Mouse (Mus musculus) heart, embryonic 14.5 days (tissue): ENCODE results near the gene Ndrg3. TPM values are rescaled to one million over a fixed set of nuclear protein-coding genes. Genes with fewer than 3 reads are reported as not detected.
A peak's percentile ranks its signal among the peaks of the same experiment; 100 is the strongest.
"Not testable (repeated sequence)": the region's sequence is repeated elsewhere in the genome, so short reads cannot be mapped to it uniquely, and the experiment has no call there.

Experiments used
- ATAC-seq: fragments of 200-750 bp; cut with Nextera tagmentation; 2 replicates; pipeline ENCODE4 v1.8.0; 2017; ENCODE audit warnings: low read depth, moderate TSS enrichment; ENCODE audit not compliant: insufficient number of reproducible peaks, insufficient read depth, low FRiP score
- H3K27ac ChIP-seq, 2 experiments: fragments of 200-500 bp in 1 of 2; fragments of 300-500 bp in 1 of 2; sonication (generic) in 1 of 2; replicated peaks in 1 of 2; 2 replicates each; pipeline ENCODE4 v1.5.1; 2012 to 2014; ENCODE audit warnings: low read depth in 2 of 2, low read length in 2 of 2, control low read depth in 1 of 2, mild to moderate bottlenecking in 1 of 2, mixed read lengths in 1 of 2; ENCODE audit not compliant: control insufficient read depth in 1 of 2, insufficient read depth in 1 of 2
- H3K27me3 ChIP-seq: fragments of 300-500 bp; sonication (generic); 2 replicates; pipeline ENCODE4 v1.6.1; 2014; ENCODE audit warnings: mild to moderate bottlenecking, low read length, control low read depth; ENCODE audit not compliant: control insufficient read depth, insufficient read depth
- H3K36me3 ChIP-seq: fragments of 300-500 bp; sonication (generic); 2 replicates; pipeline ENCODE4 v1.6.1; 2014; ENCODE audit warnings: mild to moderate bottlenecking, control low read depth, low read length, mixed read lengths; ENCODE audit not compliant: control insufficient read depth, insufficient read depth
- H3K4me1 ChIP-seq, 2 experiments: fragments of 200-500 bp in 1 of 2; fragments of 300-500 bp in 1 of 2; sonication (generic) in 1 of 2; 2 replicates each; pipeline ENCODE4 v1.6.1; 2012 to 2014; ENCODE audit warnings: low read length in 2 of 2, control low read depth in 1 of 2, mixed read lengths in 1 of 2; ENCODE audit not compliant: control insufficient read depth in 2 of 2, insufficient read depth in 2 of 2
- H3K4me2 ChIP-seq: fragments of 300-500 bp; sonication (generic); 2 replicates; pipeline ENCODE4 v1.6.1; 2014; ENCODE audit warnings: mild to moderate bottlenecking, low read length
- H3K4me3 ChIP-seq, 2 experiments: fragments of 200-500 bp in 1 of 2; fragments of 300-500 bp in 1 of 2; sonication (generic) in 1 of 2; 2 replicates each; pipeline ENCODE4 v1.5.1; 2012 to 2014; ENCODE audit warnings: low read length in 2 of 2, mild to moderate bottlenecking in 2 of 2, control low read depth in 1 of 2, low read depth in 1 of 2, moderate library complexity in 1 of 2; ENCODE audit not compliant: control insufficient read depth in 1 of 2, insufficient read depth in 1 of 2
- H3K9ac ChIP-seq: fragments of 300-500 bp; sonication (generic); 2 replicates; pipeline ENCODE4 v1.6.1; 2014; ENCODE audit warnings: mild to moderate bottlenecking, low read length
- H3K9me3 ChIP-seq: fragments of 300-500 bp; sonication (generic); 2 replicates; pipeline ENCODE4 v1.6.1; 2016; ENCODE audit warnings: low read length, control low read depth; ENCODE audit not compliant: control insufficient read depth
- WGBS: fragments of 180-500 bp; shearing (Covaris S2); extraction: QIAGEN DNeasy Blood & Tissue Kit; methylation state at CpG from one replicate; pipeline ENCODE4 v1.1.7; 2014; 5-methylcytosine and 5-hydroxymethylcytosine counted together
- polyA plus RNA-seq: library from polyadenylated mRNA; unstranded; fragments of >200 nt; fragmentation: Nextera tagmentation; extraction: Ambion mirVana; gene quantifications from 2 replicates; pipeline ENCODE4 v1.2.1, GENCODE M21; 2014

The Ndrg3 gene
- polyA plus RNA-seq, 1 experiment from 2014 or later: 32.9 TPM

GRCm38 (mm10) chr2:156956306-156956705 is 35.5 kb downstream of the Ndrg3 start:
- Histone ChIP-seq H3K36me3 (no peaks in the 10 kb centered on the region), H3K4me2 (no peak overlapping the region), H3K4me3 (no peak overlapping the region), H3K4me1 (no peaks in the 10 kb centered on the region; a peak in 1 of 4 replicates), H3K9me3 (no peaks in the 10 kb centered on the region), H3K9ac (no peak overlapping the region), H3K27ac (no peak overlapping the region), H3K27me3 (no peaks in the 10 kb centered on the region)
- ATAC-seq: no peak
- WGBS: 74% methylated on average over 7 of the region's 7 CpGs

- peaks cover 4% of the 10 kb centered on the region; the same call in 1 of the 2 replicates for H3K36me3 ChIP-seq
- H3K27me3 ChIP-seq: no peaks in the 10 kb centered on the region
- no peaks in the 10 kb centered on the region for H3K9me3 ChIP-seq
- no peaks in the 10 kb centered on the region; a peak in 1 of 4 replicates for H3K4me1 ChIP-seq
- H3K4me2 ChIP-seq: no peak overlapping the region
- H3K27ac ChIP-seq: no peak overlapping the region
- H3K4me3 ChIP-seq: no peak overlapping the region
- H3K9ac ChIP-seq: no peak overlapping the region
- 93% methylated on average over 5 of the region's 5 CpGs for WGBS
- no peak for ATAC-seq
Observed at GRCm38 (mm10) chr2:156954463-156954862, 37.4 kb downstream of the Ndrg3 start.

- 87% methylated on average over 10 of the region's 10 CpGs for WGBS
- H3K27me3 ChIP-seq: no peaks in the 10 kb centered on the region
- no peak for ATAC-seq
- H3K9ac ChIP-seq: no peak overlapping the region
- no peak overlapping the region for H3K4me2 ChIP-seq
- peaks cover 19% of the 10 kb centered on the region for H3K36me3 ChIP-seq
- H3K9me3 ChIP-seq: no peaks in the 10 kb centered on the region
- H3K4me3 ChIP-seq: no peak overlapping the region
- peaks cover 10 to 15% of the 10 kb centered on the region in 2 experiments for H3K4me1 ChIP-seq
- H3K27ac ChIP-seq: no peak overlapping the region
Observed at GRCm38 (mm10) chr2:156951301-156952094, 40.4 kb downstream of the Ndrg3 start.

GRCm38 (mm10) chr2:156950816-156951215 is 41.0 kb downstream of the Ndrg3 start:
- no peak overlapping the region for H3K9ac ChIP-seq
- H3K4me1 ChIP-seq: peaks cover 10 to 15% of the 10 kb centered on the region in 2 experiments
- H3K27me3 ChIP-seq: no peaks in the 10 kb centered on the region
- no peaks in the 10 kb centered on the region for H3K9me3 ChIP-seq
- WGBS: 94% methylated on average over 3 of the region's 3 CpGs
- no peak overlapping the region for H3K4me2 ChIP-seq
- no peak overlapping the region for H3K4me3 ChIP-seq
- H3K27ac ChIP-seq: no peak overlapping the region
- ATAC-seq: no peak
- peaks cover 24% of the 10 kb centered on the region for H3K36me3 ChIP-seq

- H3K4me2 ChIP-seq, H3K9ac ChIP-seq, H3K9me3 ChIP-seq, H3K4me3 ChIP-seq, ATAC-seq, H3K27ac ChIP-seq, H3K27me3 ChIP-seq, H3K4me1 ChIP-seq: not testable (repeated sequence)
- WGBS: 86% methylated on average over 9 of the region's 9 CpGs
- peaks cover 50% of the 10 kb centered on the region for H3K36me3 ChIP-seq
Observed at GRCm38 (mm10) chr2:156941523-156941922, 50.3 kb downstream of the Ndrg3 start.

- ATAC-seq, H3K4me3 ChIP-seq, H3K27ac ChIP-seq, H3K9ac ChIP-seq, H3K4me1 ChIP-seq, H3K9me3 ChIP-seq, H3K4me2 ChIP-seq, H3K27me3 ChIP-seq: not testable (repeated sequence)
- 50% methylated on average over 6 of the region's 6 CpGs for WGBS
- H3K36me3 ChIP-seq: peaks cover 49% of the 10 kb centered on the region
Observed at GRCm38 (mm10) chr2:156939926-156940325, 51.9 kb downstream of the Ndrg3 start.

GRCm38 (mm10) chr2:156937795-156938194 is 54.1 kb downstream of the Ndrg3 start:
- Histone ChIP-seq H3K9me3 (no peaks in the 10 kb centered on the region), H3K36me3 (peaks cover 45% of the 10 kb centered on the region), H3K4me3 (no peak overlapping the region), H3K27me3 (no peaks in the 10 kb centered on the region), H3K9ac (no peak overlapping the region), H3K27ac (0 out of 4 replicates have a peak overlapping the region, but pooled peaks of 1 of the 2 experiments have one; percentile 20), H3K4me2 (no peak overlapping the region), H3K4me1 (no peaks in the 10 kb centered on the region)
- no peak for ATAC-seq
- 67% methylated on average over 2 of the region's 2 CpGs for WGBS

- no peak for ATAC-seq
- Histone ChIP-seq H3K36me3 (peaks cover 56% of the 10 kb centered on the region), H3K9me3 (no peaks in the 10 kb centered on the region), H3K4me1 (no peaks in the 10 kb centered on the region), H3K27me3 (no peaks in the 10 kb centered on the region), H3K27ac (no peak overlapping the region), H3K9ac (no peak overlapping the region), H3K4me2 (no peak overlapping the region), H3K4me3 (no peak overlapping the region)
- WGBS: 86% methylated on average over 6 of the region's 6 CpGs
Observed at GRCm38 (mm10) chr2:156935005-156935404, 56.9 kb downstream of the Ndrg3 start.
